Mouse (Mus musculus) layer of hippocampus, postnatal 25 days (tissue): ENCODE data around the gene Trio. TPM values are rescaled to one million over a fixed set of nuclear protein-coding genes. Genes with fewer than 3 reads are reported as not detected.
"Not testable (repeated sequence)": the region's sequence is repeated elsewhere in the genome, so short reads cannot be mapped to it uniquely, and the experiment has no call there.

Experiments
- DNase-seq, 2 experiments: peaks; one replicate each; pipeline ENCODE4 v3.0.0; 2022; ENCODE audit warnings: mixed read lengths in 2 of 2, low spot score in 1 of 2; ENCODE audit errors: extremely low spot score in 1 of 2
- total RNA-seq, 2 experiments: library from RNA; stranded (reverse); gene quantifications; 2 replicates each; pipeline ENCODE4 v1.2.3; 2021

The Trio gene
- total RNA-seq, 2 experiments from 2014 or later, result 251 to 305 TPM

GRCm38 (mm10) chr15:27752677-27753342 is 272.8 kb downstream of the Trio start:
- no peak for DNase-seq

- DNase-seq, result peak in 1 of 2 experiments; percentile 60
Measured at GRCm38 (mm10) chr15:27751612-27752405, 273.8 kb downstream of the Trio start.

GRCm38 (mm10) chr15:27748739-27749138 is 276.9 kb downstream of the Trio start:
- no peak for DNase-seq

GRCm38 (mm10) chr15:27747512-27747911 is 278.1 kb downstream of the Trio start:
- DNase-seq, result no peak

GRCm38 (mm10) chr15:27744995-27745394 is 280.7 kb downstream of the Trio start:
- DNase-seq, result no peak

GRCm38 (mm10) chr15:27740080-27740479 is 285.6 kb downstream of the Trio start:
- no peak for DNase-seq

- DNase-seq, result no peak
Measured at GRCm38 (mm10) chr15:27731818-27732217, 293.8 kb downstream of the Trio start.

GRCm38 (mm10) chr15:27726228-27726627 is 299.4 kb downstream of the Trio start:
- no peak for DNase-seq

GRCm38 (mm10) chr15:27724796-27725680 is 300.6 kb downstream of the Trio start:
- DNase-seq, result no peak

- no peak for DNase-seq
Measured at GRCm38 (mm10) chr15:27724298-27724697, 301.4 kb downstream of the Trio start.

- no peak for DNase-seq
Measured at GRCm38 (mm10) chr15:27723746-27724145, 301.9 kb downstream of the Trio start.

GRCm38 (mm10) chr15:27720297-27720696 is 305.4 kb downstream of the Trio start:
- not testable (repeated sequence) for DNase-seq

GRCm38 (mm10) chr15:27718668-27719067 is 307.0 kb downstream of the Trio start:
- DNase-seq, result no peak

GRCm38 (mm10) chr15:27715331-27715730 is 310.3 kb downstream of the Trio start:
- DNase-seq, result peak in 1 of 2 experiments; percentile 43

- no peak for DNase-seq
Measured at GRCm38 (mm10) chr15:27710698-27711097, 314.9 kb downstream of the Trio start.

- DNase-seq, result no peak
Measured at GRCm38 (mm10) chr15:27708968-27709612, 316.6 kb downstream of the Trio start.

- DNase-seq, result no peak
Measured at GRCm38 (mm10) chr15:27708499-27708898, 317.1 kb downstream of the Trio start.

- DNase-seq, result no peak
Measured at GRCm38 (mm10) chr15:27702972-27703313, 322.7 kb downstream of the Trio start.

- DNase-seq, result no peak
Measured at GRCm38 (mm10) chr15:27702031-27702971, 323.3 kb downstream of the Trio start.
